Mouse (Mus musculus) ES-Bruce4 (cell line): Measurements from ENCODE around the gene Tmem69.

Source experiments
- CTCF ChIP-seq: IDR thresholded peaks from one replicate; pipeline ENCODE4 v1.8.1; 2011; ENCODE audit warnings: low read depth, low read length
- EP300 ChIP-seq: IDR thresholded peaks from 2 replicates; pipeline ENCODE4 v1.6.1; 2011; ENCODE audit warnings: low read depth, low read length; ENCODE audit not compliant: insufficient read depth
- POLR2A ChIP-seq: IDR thresholded peaks from one replicate; pipeline ENCODE4 v1.8.1; 2011; ENCODE audit warnings: low read length; ENCODE audit not compliant: insufficient read depth

DNA sequence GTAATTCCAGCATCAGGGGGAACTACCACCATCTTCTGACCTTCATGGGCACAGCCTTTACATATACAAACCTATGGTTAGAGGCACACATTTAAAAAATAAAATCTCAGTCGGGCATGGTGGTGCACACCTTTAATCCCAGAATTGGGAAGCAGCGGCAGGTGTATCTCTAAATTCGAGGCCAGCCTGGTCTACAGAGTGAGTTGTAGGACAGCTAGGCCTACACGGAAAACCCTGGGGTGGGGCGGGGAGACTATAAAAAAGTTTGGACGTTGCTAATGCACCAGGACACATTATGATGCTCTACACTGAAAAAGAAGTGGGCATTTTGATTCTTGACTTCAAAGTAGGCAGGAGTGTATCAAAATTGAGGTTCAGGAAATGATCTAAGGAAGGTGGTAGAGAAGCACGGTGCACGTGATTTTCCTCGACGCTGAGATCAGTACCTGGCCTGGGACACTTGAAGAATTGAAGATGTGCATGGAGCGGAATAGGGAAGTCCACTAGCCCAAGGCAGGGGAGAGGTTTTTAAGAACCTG lies 48.8 kb downstream of the Tmem69 start:
- TF ChIP-seq EP300 (no peak), CTCF (no peak), POLR2A (no peak)
